Mouse (Mus musculus) spleen, adult 2 months (tissue): ENCODE results near the gene Pitpna.
A peak's percentile ranks its signal among the peaks of the same experiment; 100 is the strongest.

Experiments
- CTCF ChIP-seq: fragments of 200-500 bp; IDR thresholded peaks from 2 replicates; pipeline ENCODE4 v1.5.1; 2011; ENCODE audit warnings: mild to moderate bottlenecking, inconsistent platforms; ENCODE audit not compliant: insufficient read depth, insufficient read length, insufficient replicate concordance; ENCODE audit errors: extremely low read depth
- POLR2A ChIP-seq: fragments of 200-500 bp; IDR thresholded peaks from 2 replicates; pipeline ENCODE4 v1.6.1; 2011; ENCODE audit warnings: low read depth, low read length, inconsistent platforms

- TF ChIP-seq CTCF (no peak), POLR2A (peak; percentile 12; the same call in 1 of the 2 replicates)
These were observed 68.0 kb downstream of the Pitpna start for GRCm38 (mm10) chr11:75655621-75656545.
